Mouse (Mus musculus) liver, adult 2 months (tissue): Measurements from ENCODE around the gene Adgrf3. TPM values are rescaled to one million over a fixed set of nuclear protein-coding genes. Genes with fewer than 3 reads are reported as not detected.

ENCODE experiments used
- DNase-seq: peaks from one replicate; pipeline ENCODE4 v3.0.0-alpha.2; 2011; ENCODE audit warnings: low read depth, low spot score; ENCODE audit errors: extremely low read depth
- H3K27ac ChIP-seq: fragments of 200-500 bp; replicated peaks from 2 replicates; pipeline ENCODE4 v1.5.1; 2012; ENCODE audit warnings: low read depth, mild to moderate bottlenecking, control low read depth, inconsistent platforms, low read length; ENCODE audit not compliant: insufficient read depth
- H3K27me3 ChIP-seq: fragments of 200-500 bp; 2 replicates; pipeline ENCODE4 v1.6.1; 2012; ENCODE audit warnings: mild to moderate bottlenecking, moderate library complexity, low read length, inconsistent platforms; ENCODE audit not compliant: control insufficient read depth, insufficient read depth
- H3K36me3 ChIP-seq: fragments of 200-500 bp; 2 replicates; pipeline ENCODE4 v1.6.1; 2012; ENCODE audit warnings: low read length, inconsistent platforms; ENCODE audit not compliant: control insufficient read depth, insufficient read depth
- H3K4me1 ChIP-seq: fragments of 200-500 bp; 2 replicates; pipeline ENCODE4 v1.6.1; 2011; ENCODE audit warnings: low read length; ENCODE audit not compliant: control insufficient read depth, insufficient read depth
- H3K4me3 ChIP-seq: fragments of 200-500 bp; 2 replicates; pipeline ENCODE4 v1.5.1; 2011; ENCODE audit warnings: low read depth, mild to moderate bottlenecking, control low read depth, low read length, moderate library complexity; ENCODE audit not compliant: insufficient read depth
- H3K79me2 ChIP-seq: fragments of 200-500 bp; 2 replicates; pipeline ENCODE4 v1.6.1; 2012; ENCODE audit warnings: inconsistent platforms, mild to moderate bottlenecking, low read length, moderate library complexity; ENCODE audit not compliant: control insufficient read depth, insufficient read depth
- H3K9ac ChIP-seq: fragments of 200-500 bp; 2 replicates; pipeline ENCODE4 v1.6.1; 2012; ENCODE audit warnings: low read depth, mild to moderate bottlenecking, control low read depth, inconsistent platforms, low read length
- CTCF ChIP-seq: fragments of 200-500 bp; IDR thresholded peaks from 2 replicates; pipeline ENCODE4 v1.5.1; 2011; ENCODE audit warnings: low read depth, low read length, control low read depth
- POLR2A ChIP-seq: fragments of 200-500 bp; IDR thresholded peaks from 2 replicates; pipeline ENCODE4 v1.6.1; 2011; ENCODE audit warnings: low read length, control low read depth; ENCODE audit not compliant: insufficient read depth; ENCODE audit errors: extremely low read depth
- WGBS: fragments of 180-500 bp; shearing (Covaris S2); methylation state at CpG from one replicate; pipeline ENCODE4 v1.1.7; 2018; 5-methylcytosine and 5-hydroxymethylcytosine counted together
- polyA plus RNA-seq: library from polyadenylated mRNA; depleted of rRNA; stranded (reverse); fragments of >200 nt; gene quantifications from 2 replicates; pipeline ENCODE4 v1.2.3, GENCODE M21; 2012; rRNA removed
- total RNA-seq: library from RNA; depleted of rRNA; stranded (reverse); fragments of >200 nt; gene quantifications from 2 replicates; pipeline ENCODE4 v1.2.3, GENCODE M21; 2014; rRNA removed

The Adgrf3 gene
- total and polyA plus RNA-seq, 2 experiments = not detected

GRCm38 (mm10) chr5:30148133-30148920, 57.2 kb downstream of the Adgrf3 start:
- DNase-seq = peak; percentile 62
- Histone ChIP-seq H3K36me3 (peaks cover 38% of the 10 kb centered on the region), H3K9ac (no peak overlapping the region), H3K27me3 (no peaks in the 10 kb centered on the region), H3K27ac (peak overlapping the region; percentile 54), H3K79me2 (peaks cover 20% of the 10 kb centered on the region; the same call in 1 of the 2 replicates), H3K4me3 (no peak overlapping the region), H3K4me1 (peaks cover 23% of the 10 kb centered on the region)
- TF ChIP-seq CTCF = no peak
- 39% methylated on average over 5 of the region's 5 CpGs for WGBS

GRCm38 (mm10) chr5:30146526-30146925, 59.0 kb downstream of the Adgrf3 start:
- peak; percentile 87 for DNase-seq
- WGBS = 32% methylated on average over 6 of the region's 6 CpGs
- peaks cover 54% of the 10 kb centered on the region for H3K36me3 ChIP-seq

More at GRCm38 (mm10) chr5:30146526-30146925, 59.0 kb downstream of the Adgrf3 start:
- Histone ChIP-seq H3K4me3 (no peak overlapping the region), H3K4me1 (peaks cover 23% of the 10 kb centered on the region), H3K9ac (no peak overlapping the region), H3K27me3 (no peaks in the 10 kb centered on the region), H3K27ac (no peak overlapping the region), H3K79me2 (peaks cover 20% of the 10 kb centered on the region; the same call in 1 of the 2 replicates)
- TF ChIP-seq CTCF (no peak), POLR2A (no peak)

Other genes starting within 250 kb of the Adgrf3 start
- 0.13 TPM in 1 of 2 replicates, not detected in the other for gene Il6, start 192.6 kb downstream of the Adgrf3 start, total RNA-seq
- gene Il6, start 192.6 kb downstream of the Adgrf3 start, polyA plus RNA-seq = 0.10 TPM in 1 of 2 replicates, not detected in the other
- 8.9 and 14.6 TPM in 2 replicates for gene Tyms, start 132.1 kb downstream of the Adgrf3 start, total RNA-seq
- 13.9 and 14.1 TPM in 2 replicates for gene Tyms, start 132.1 kb downstream of the Adgrf3 start, polyA plus RNA-seq
- not detected in 2 replicates for gene Garem2, start 100.6 kb downstream of the Adgrf3 start, total RNA-seq
- not detected in 2 replicates for gene Garem2, start 100.6 kb downstream of the Adgrf3 start, polyA plus RNA-seq
- not detected in 2 replicates for gene 3110082J24Rik, start 99.6 kb downstream of the Adgrf3 start, total RNA-seq
- gene 3110082J24Rik, start 99.6 kb downstream of the Adgrf3 start, polyA plus RNA-seq = not detected in 2 replicates
- gene Hadha, start 50.6 kb downstream of the Adgrf3 start, total RNA-seq = 218 and 239 TPM in 2 replicates
- 106 and 124 TPM in 2 replicates for gene Hadha, start 50.6 kb downstream of the Adgrf3 start, polyA plus RNA-seq
- 252 and 270 TPM in 2 replicates for gene Hadhb, start 50.5 kb downstream of the Adgrf3 start, total RNA-seq
- 137 and 138 TPM in 2 replicates for gene Hadhb, start 50.5 kb downstream of the Adgrf3 start, polyA plus RNA-seq
- gene Selenoi, start 26.9 kb upstream of the Adgrf3 start, total RNA-seq = 26.6 and 31.8 TPM in 2 replicates
- gene Selenoi, start 26.9 kb upstream of the Adgrf3 start, polyA plus RNA-seq = 59.7 and 73.9 TPM in 2 replicates
- 0.74 and 1.2 TPM in 2 replicates for gene Drc1, start 75.7 kb upstream of the Adgrf3 start, total RNA-seq
- 0.23 and 0.30 TPM in 2 replicates for gene Drc1, start 75.7 kb upstream of the Adgrf3 start, polyA plus RNA-seq